Mouse (Mus musculus) lung, postnatal 14 days (tissue): ENCODE measurements around the gene Scgb1c1.

ENCODE experiments used
- DNase-seq: peaks from one replicate; pipeline ENCODE4 v3.0.0; 2021

Scgb1c1 gene

GRCm38 (mm10) chr7:140845683-140846082 is 336 bp downstream of the Scgb1c1 start:
- no peak for DNase-seq

- no peak for DNase-seq
Measured at GRCm38 (mm10) chr7:140846676-140847075, 1.3 kb downstream of the Scgb1c1 start.

GRCm38 (mm10) chr7:140847755-140848580 is 2.6 kb downstream of the Scgb1c1 start, which contains the start of gene Odf3:
TSS of gene Odf3 (plus strand) at chr7:140847805.
- DNase-seq: peak; percentile 46

GRCm38 (mm10) chr7:140848591-140848990 is 3.2 kb downstream of the Scgb1c1 start:
- no peak for DNase-seq

- DNase-seq: no peak
Measured at GRCm38 (mm10) chr7:140851916-140852315, 6.6 kb downstream of the Scgb1c1 start.

- no peak for DNase-seq
Measured at GRCm38 (mm10) chr7:140853386-140853785, 8.0 kb downstream of the Scgb1c1 start.

- no peak for DNase-seq
Measured at GRCm38 (mm10) chr7:140854483-140854882, 9.1 kb downstream of the Scgb1c1 start.

- no peak for DNase-seq
Measured at GRCm38 (mm10) chr7:140855181-140855580, 9.8 kb downstream of the Scgb1c1 start.

GRCm38 (mm10) chr7:140855860-140856784 is 10.8 kb downstream of the Scgb1c1 start, which contains the start of gene Gm45785:
TSS of gene Gm45785 (minus strand) at chr7:140856331.
- peak; percentile 83 for DNase-seq

GRCm38 (mm10) chr7:140856785-140857549 is 11.6 kb downstream of the Scgb1c1 start, which contains the start of gene Ric8a:
TSS of gene Ric8a (plus strand) at chr7:140856957.
- peak; percentile 91 for DNase-seq

GRCm38 (mm10) chr7:140857550-140858505 is 12.5 kb downstream of the Scgb1c1 start, which contains the start of gene Bet1l:
TSS of gene Bet1l (minus strand) at chr7:140857577.
- DNase-seq: no peak

GRCm38 (mm10) chr7:140858746-140859145 is 13.4 kb downstream of the Scgb1c1 start:
- no peak for DNase-seq

- DNase-seq: no peak
Measured at GRCm38 (mm10) chr7:140859997-140860396, 14.7 kb downstream of the Scgb1c1 start.

- no peak for DNase-seq
Measured at GRCm38 (mm10) chr7:140860728-140861127, 15.4 kb downstream of the Scgb1c1 start.

GRCm38 (mm10) chr7:140864761-140865160 is 19.4 kb downstream of the Scgb1c1 start:
- no peak for DNase-seq

GRCm38 (mm10) chr7:140874224-140874623 is 28.9 kb downstream of the Scgb1c1 start:
- DNase-seq: no peak

- no peak for DNase-seq
Measured at GRCm38 (mm10) chr7:140877364-140877763, 32.0 kb downstream of the Scgb1c1 start.

- no peak for DNase-seq
Measured at GRCm38 (mm10) chr7:140879355-140879754, 34.0 kb downstream of the Scgb1c1 start.

- DNase-seq: no peak
Measured at GRCm38 (mm10) chr7:140880419-140880818, 35.1 kb downstream of the Scgb1c1 start.

- DNase-seq: no peak
Measured at GRCm38 (mm10) chr7:140880865-140881515, 35.6 kb downstream of the Scgb1c1 start.
